Mouse (Mus musculus) erythroblast, adult 5-6 weeks (primary cell): ENCODE measurements at regions not wholly inside any gene's neighbourhood (a gene's known extent, or its start where the extent isn't known, plus 50 kb on each side); places are given as distances from the start of the nearest gene placed in this dataset.
A peak's percentile ranks its signal among the peaks of the same experiment; 100 is the strongest.

Experiments used
- ATAC-seq: replicated peaks from 2 replicates; pipeline ENCODE4 v1.8.0; 2016; ENCODE audit warnings: moderate number of reproducible peaks, mild to moderate bottlenecking, moderate TSS enrichment, inconsistent platforms; ENCODE audit not compliant: poor library complexity, low FRiP score, severe bottlenecking

DNA sequence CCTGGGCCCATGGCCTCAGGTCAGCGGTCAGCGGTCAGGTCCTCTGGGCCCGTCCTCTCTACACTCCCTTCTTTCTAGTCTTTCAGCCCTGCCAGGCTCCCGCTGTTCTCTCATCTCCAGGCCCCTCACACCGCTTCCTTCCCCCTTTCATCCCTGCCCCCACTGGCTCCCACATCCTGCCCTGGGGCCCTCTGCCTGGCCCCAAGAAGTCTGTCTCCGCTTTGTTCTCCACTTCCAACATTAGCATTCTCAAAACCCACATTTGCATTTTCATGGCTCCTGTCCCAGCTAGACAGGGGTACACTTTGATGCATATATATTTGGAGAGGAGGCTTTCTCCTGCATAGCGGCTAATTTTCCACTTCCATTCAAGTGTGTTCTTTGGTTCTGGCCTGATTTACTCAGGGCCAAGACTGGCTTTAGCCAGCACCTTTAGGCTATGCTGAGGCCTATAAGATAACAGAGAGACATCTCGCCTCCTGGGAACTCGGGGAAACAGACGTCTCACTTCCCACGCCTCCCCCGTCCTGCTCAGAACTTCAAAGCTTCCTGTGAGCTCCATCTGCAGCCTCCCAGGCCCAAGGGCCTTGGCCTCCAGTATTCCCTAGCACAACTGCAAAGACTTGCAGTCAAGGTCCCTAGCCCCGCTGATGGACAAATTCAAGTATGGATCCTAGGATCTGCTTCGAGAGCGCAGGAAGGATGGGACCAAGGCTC is 109.8 kb upstream of the Parp11 start:
- ATAC-seq: no peak

DNA sequence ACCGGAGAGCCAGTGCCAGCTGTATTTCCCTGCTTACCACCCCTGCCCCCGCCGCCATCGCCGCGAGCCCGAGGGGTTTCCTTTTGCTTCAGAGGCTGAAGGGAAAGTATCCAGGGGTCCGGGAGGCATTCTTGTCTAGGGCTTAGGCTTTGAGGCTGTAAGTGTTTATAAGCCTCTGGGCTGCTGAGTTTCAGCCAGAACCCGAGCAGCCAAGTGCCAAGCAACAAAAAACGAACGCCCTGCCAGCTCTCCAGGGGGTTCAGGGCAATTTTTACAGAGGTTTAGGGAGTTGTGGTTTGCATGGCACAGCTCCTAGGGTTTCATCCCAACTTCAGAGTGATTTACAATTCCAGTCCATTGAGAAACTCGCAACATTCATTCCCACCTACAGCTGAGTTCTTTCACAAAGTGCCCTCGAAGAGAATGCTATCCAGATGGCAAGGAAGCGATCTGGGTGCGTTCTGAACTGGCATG is 109.2 kb upstream of the Parp11 start:
- no peak for ATAC-seq

- ATAC-seq: no peak
Observed at GRCm38 (mm10) chr6:127338412-127338811, 108.2 kb upstream of the Parp11 start.

- ATAC-seq: no peak
Observed at GRCm38 (mm10) chr6:127341604-127342003, 105.0 kb upstream of the Parp11 start.

DNA sequence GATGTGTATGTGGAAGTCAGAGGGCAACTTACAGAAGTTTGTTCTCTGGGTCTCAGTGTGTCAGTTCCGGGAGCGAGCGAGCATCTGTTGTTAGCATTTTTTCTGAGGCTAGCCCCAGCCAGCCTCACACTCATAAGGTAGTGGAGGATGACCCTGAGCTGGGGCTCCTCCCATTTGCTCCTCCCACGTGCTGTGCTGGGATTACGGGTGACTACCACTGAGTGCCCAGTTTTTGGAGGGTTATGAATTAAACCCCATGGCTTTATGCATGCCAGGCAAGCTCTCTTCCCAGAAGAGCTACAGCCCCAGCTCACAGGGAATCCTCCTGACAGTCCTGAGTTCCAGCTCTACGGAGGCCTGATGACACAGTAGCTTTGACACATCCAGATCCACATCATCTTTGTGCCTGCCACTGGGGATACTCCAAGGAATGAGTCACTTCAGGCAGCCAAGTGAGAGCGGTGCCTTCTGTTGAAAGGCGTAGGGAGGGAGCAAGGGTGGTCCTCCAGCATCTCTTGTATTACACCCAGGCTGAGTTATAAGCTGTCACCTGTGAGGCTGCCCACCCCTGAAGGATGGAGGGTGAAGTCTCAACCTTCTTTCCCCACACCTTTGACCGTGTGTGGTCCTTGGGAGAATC is 97.8 kb upstream of the Parp11 start:
- ATAC-seq: 0 out of 2 replicates have a peak, but pooled peaks have one; percentile 40

- no peak for ATAC-seq
Observed at GRCm38 (mm10) chr6:127349479-127350110, 97.0 kb upstream of the Parp11 start.

GRCm38 (mm10) chr6:127351691-127352090 is 94.9 kb upstream of the Parp11 start:
- no peak for ATAC-seq

GRCm38 (mm10) chr6:127355112-127355511 is 91.5 kb upstream of the Parp11 start:
- no peak for ATAC-seq

DNA sequence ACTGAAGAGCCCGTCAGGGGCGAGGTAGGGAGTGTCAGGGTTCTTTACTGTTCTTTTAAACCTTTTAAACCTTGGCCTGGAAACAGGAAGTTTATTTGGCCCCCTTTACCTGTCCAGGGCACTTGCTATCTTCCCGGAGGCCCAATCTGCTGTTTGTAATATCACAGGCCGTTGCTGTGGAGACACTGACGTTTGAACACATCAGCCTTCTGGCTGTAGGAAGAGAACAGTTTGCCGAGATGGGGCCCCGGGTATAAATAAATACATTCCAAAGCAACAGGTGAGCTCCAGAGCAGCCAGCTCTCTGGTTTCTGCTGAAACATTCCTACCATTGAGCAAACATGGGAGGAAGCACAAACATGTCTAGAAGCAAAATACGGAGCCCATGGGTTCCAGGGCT is 90.2 kb upstream of the Parp11 start:
- ATAC-seq: no peak

GRCm38 (mm10) chr6:127358805-127359204 is 87.8 kb upstream of the Parp11 start:
- ATAC-seq: no peak

- ATAC-seq: peak; percentile 85
Observed at GRCm38 (mm10) chr6:127359391-127359874, 87.2 kb upstream of the Parp11 start.

DNA sequence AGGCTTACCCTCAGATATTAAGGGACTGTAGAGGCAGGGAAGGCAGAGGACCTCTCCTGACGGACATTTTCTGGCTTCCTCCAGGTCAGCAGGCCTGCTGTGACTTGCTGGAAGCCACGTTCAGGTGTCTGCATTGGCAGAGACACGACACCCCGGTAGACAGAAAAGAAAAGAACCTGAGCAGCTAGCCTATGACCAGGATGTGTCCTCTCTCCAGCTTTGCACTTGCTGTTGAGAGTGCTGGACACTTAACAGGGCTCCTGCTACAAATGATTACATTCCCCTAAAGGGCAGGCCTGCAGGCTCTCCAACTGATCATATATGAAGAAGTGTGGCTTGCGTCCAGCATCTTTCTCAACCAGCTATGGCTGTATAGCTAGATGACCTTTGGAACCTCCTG is 84.5 kb upstream of the Parp11 start:
- ATAC-seq: no peak

GRCm38 (mm10) chr6:127362966-127363752 is 83.5 kb upstream of the Parp11 start:
- ATAC-seq: no peak

DNA sequence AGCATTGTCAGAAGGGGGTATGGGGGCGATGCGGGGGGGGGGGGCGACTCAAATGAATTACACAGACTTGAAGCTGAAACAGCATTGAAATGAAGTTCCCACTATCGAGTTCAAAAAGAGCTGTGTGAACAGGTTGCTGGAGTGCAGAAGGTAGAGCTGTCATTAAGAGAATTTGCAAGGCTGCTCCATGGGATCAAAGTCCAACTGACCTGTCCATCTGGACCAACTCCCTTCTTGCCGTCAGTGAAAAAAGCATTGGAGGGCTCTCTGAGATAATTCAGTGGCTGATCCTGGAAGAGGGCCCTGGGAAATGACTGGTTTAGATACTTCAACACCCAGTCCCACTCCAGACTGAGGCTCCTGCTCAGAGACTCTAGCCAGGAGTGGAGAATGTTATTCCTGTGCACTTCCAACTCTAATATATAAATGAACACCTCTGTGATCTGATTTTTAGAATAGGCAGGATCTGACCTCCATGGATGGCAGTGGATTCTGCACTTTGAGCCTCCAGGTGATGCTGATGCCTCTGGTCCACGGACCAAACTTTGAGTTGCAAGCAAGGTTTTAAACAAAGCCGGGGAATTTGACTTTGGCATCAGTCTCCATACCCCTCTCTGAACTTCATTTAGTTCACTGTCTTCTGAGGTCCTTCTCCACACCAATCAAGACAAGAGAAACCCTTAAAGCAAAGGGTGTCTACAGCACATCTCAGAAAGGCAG is 82.6 kb upstream of the Parp11 start:
- no peak for ATAC-seq

- ATAC-seq: no peak
Observed at GRCm38 (mm10) chr6:127364591-127365187, 82.0 kb upstream of the Parp11 start.

GRCm38 (mm10) chr6:127365246-127365645 is 81.4 kb upstream of the Parp11 start:
- no peak for ATAC-seq

DNA sequence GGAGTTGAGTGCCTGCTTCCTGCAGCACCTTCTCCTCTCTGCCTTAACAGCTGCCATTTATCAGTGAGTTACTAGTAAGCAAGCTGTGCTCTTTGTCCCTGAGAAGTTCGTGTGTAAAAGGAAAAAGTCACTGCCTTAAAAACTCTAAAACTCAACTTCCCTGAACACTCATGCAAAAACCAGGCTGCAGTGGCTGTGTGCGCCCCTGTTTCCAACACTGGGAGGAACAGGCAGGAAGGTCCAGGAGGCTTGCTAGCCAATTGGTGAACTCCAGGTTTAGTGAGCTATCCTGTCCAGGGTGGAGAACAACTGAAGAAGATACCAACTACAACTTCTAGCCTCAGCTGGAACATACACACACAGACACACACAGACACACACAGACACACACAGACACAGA is 81.0 kb upstream of the Parp11 start:
- ATAC-seq: no peak

GRCm38 (mm10) chr6:127373052-127373451 is 73.6 kb upstream of the Parp11 start:
- ATAC-seq: no peak

DNA sequence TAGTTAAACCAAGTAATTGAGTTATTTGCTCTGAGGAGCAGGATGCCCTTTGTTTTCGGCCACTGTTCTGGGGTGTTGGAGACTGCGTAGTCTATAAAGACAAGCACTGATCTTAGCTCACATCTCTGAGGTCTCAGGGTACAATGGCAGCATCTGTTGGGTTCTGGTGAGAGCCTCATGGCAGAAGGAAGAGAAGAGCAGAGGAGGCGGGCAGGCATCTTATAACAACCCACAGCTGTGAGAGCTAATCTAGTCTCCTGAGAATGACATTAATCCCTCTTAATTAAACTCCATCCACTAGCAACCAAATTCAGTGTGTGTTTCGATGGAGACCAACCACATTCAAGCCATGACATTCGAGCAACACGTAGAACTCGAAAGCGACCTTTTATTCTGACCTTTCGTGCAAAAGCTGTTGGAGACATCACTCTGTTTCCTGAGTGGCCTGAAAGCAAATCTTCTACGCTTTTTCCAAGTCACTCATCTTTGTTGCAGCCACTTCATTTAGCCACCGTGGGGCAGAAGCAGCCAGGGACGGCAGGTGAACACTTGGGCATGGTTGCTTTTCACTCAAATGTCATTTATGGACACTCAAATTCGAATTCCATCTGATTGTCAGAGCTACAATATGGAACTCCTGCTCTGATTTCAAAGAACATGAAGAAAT is 72.7 kb upstream of the Parp11 start:
- ATAC-seq: no peak
